Mouse (Mus musculus) lung, adult 2 months (tissue): ENCODE data around the gene Cpt1a.

Source experiments
- CTCF ChIP-seq: fragments of 200-500 bp; IDR thresholded peaks from 2 replicates; pipeline ENCODE4 v1.5.1; 2011; ENCODE audit warnings: mild to moderate bottlenecking, low read length, control low read depth; ENCODE audit not compliant: insufficient read depth
- POLR2A ChIP-seq: fragments of 200-500 bp; IDR thresholded peaks from 2 replicates; pipeline ENCODE4 v1.6.1; 2011; ENCODE audit warnings: low read depth, mild to moderate bottlenecking, control low read depth, low read length, borderline replicate concordance; ENCODE audit errors: extremely low read depth

GRCm38 (mm10) chr19:3323753-3324270 is 1.7 kb downstream of the Cpt1a start:
- peak; percentile 67; the same call in 1 of the 2 replicates for TF ChIP-seq POLR2A
- TF ChIP-seq CTCF = no peak
